Mouse (Mus musculus) cerebellum, adult 11 months (tissue): ENCODE measurements around the gene Lrrc43.

Experiments
- DNase-seq: peaks from one replicate; pipeline ENCODE4 v3.0.0; 2022

The Lrrc43 gene

GRCm38 (mm10) chr5:123521621-123522020 is 32.5 kb downstream of the Lrrc43 start:
- DNase-seq: no peak

- no peak for DNase-seq
Observed at GRCm38 (mm10) chr5:123522166-123522565, 33.1 kb downstream of the Lrrc43 start.

GRCm38 (mm10) chr5:123523692-123524392 is 34.7 kb downstream of the Lrrc43 start, which contains the start of gene Diablo:
Gene Diablo, minus strand, starts transcription at chr5:123524176.
- peak; percentile 97 for DNase-seq

- no peak for DNase-seq
Observed at GRCm38 (mm10) chr5:123524393-123524750, 35.3 kb downstream of the Lrrc43 start.

GRCm38 (mm10) chr5:123525281-123525680 is 36.2 kb downstream of the Lrrc43 start, which contains the start of gene Gm49027:
Gene Gm49027, minus strand, starts transcription at chr5:123525488.
- DNase-seq: no peak

- DNase-seq: no peak
Observed at GRCm38 (mm10) chr5:123525916-123526495, 36.9 kb downstream of the Lrrc43 start.

GRCm38 (mm10) chr5:123528641-123529040 is 39.5 kb downstream of the Lrrc43 start:
- no peak for DNase-seq

GRCm38 (mm10) chr5:123530056-123530455 is 41.0 kb downstream of the Lrrc43 start:
- no peak for DNase-seq

- DNase-seq: no peak
Observed at GRCm38 (mm10) chr5:123533801-123534200, 44.7 kb downstream of the Lrrc43 start.

GRCm38 (mm10) chr5:123555693-123556092 is 66.6 kb downstream of the Lrrc43 start:
- no peak for DNase-seq

GRCm38 (mm10) chr5:123556451-123556850 is 67.3 kb downstream of the Lrrc43 start:
- peak; percentile 71 for DNase-seq
